Mouse (Mus musculus): Measurements from ENCODE around the gene Taf1.

DNA sequence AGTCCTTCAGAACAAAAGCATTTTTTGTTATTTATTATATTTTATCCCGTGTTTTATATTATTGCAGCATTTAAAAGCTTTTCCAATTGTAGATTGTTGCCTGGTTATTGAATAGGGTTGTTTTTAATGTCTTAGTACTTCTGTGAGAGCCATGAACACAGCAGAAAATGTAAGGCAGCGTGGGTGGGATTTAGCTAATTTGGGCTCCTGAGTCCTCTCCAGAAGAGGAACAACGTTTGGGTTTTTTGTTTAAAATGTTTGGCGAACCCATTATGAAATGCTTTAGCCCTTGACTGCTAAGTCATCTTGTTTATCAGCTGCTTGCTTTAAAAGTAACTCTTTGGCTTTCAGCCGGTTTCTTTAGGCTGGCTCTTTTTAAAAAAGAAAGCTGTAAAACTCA is 109.6 kb downstream of the Taf1 start:
- TF ChIP-seq CTCF (IDR thresholded peaks at IDR 0.05; ENCODE audit: extremely low read depth, insufficient read depth, low read length) (no peak), POLR2A (IDR thresholded peaks at IDR 0.05; ENCODE audit: extremely low read depth, insufficient read depth, low read length) (no peak)

All from cortical plate, adult 2 months (tissue).